Mouse (Mus musculus) limb, embryonic 12.5 days (tissue): ENCODE data around the gene Gm20388. TPM values are rescaled to one million over a fixed set of nuclear protein-coding genes. Genes with fewer than 3 reads are reported as not detected.
"Not testable (repeated sequence)": the region's sequence is repeated elsewhere in the genome, so short reads cannot be mapped to it uniquely, and the experiment has no call there.

Experiments
- ATAC-seq: fragments of 200-750 bp; cut with Nextera tagmentation; 2 replicates; pipeline ENCODE4 v1.8.0; 2017; ENCODE audit warnings: low read depth, moderate TSS enrichment; ENCODE audit not compliant: insufficient number of reproducible peaks, insufficient read depth, low FRiP score, low TSS enrichment
- H3K27ac ChIP-seq: fragments of 300-500 bp; sonication (generic); 2 replicates; pipeline ENCODE4 v1.5.1; 2016; ENCODE audit warnings: mild to moderate bottlenecking, moderate library complexity
- H3K27me3 ChIP-seq: fragments of 300-500 bp; sonication (generic); 2 replicates; pipeline ENCODE4 v1.6.1; 2016; ENCODE audit warnings: mild to moderate bottlenecking, moderate library complexity
- H3K36me3 ChIP-seq: fragments of 300-500 bp; sonication (generic); 2 replicates; pipeline ENCODE4 v1.6.1; 2016; ENCODE audit warnings: mild to moderate bottlenecking, moderate library complexity
- H3K4me1 ChIP-seq: fragments of 300-500 bp; sonication (generic); replicated peaks from 2 replicates; pipeline ENCODE4 v1.6.1; 2016
- H3K4me2 ChIP-seq: fragments of 300-500 bp; sonication (generic); 2 replicates; pipeline ENCODE4 v1.6.1; 2016; ENCODE audit warnings: mild to moderate bottlenecking, moderate library complexity
- H3K4me3 ChIP-seq: fragments of 300-500 bp; sonication (generic); replicated peaks from 2 replicates; pipeline ENCODE4 v1.5.1; 2016; ENCODE audit warnings: mild to moderate bottlenecking
- H3K9ac ChIP-seq: fragments of 300-500 bp; sonication (generic); replicated peaks from 2 replicates; pipeline ENCODE4 v1.6.1; 2016; ENCODE audit warnings: mild to moderate bottlenecking, moderate library complexity
- H3K9me3 ChIP-seq: fragments of 300-500 bp; sonication (generic); 2 replicates; pipeline ENCODE4 v1.6.1; 2016; ENCODE audit warnings: mild to moderate bottlenecking, moderate library complexity
- WGBS: fragments of 180-500 bp; shearing (Covaris S2); methylation state at CpG from one replicate; pipeline ENCODE4 v1.1.7; 2016; 5-methylcytosine and 5-hydroxymethylcytosine counted together
- polyA plus RNA-seq: library from polyadenylated mRNA; unstranded; fragments of >200 nt; fragmentation: Nextera tagmentation; extraction: Ambion mirVana; gene quantifications from 2 replicates; pipeline ENCODE4 v1.2.1, GENCODE M21; 2016

Gene Gm20388
- polyA plus RNA-seq, 1 experiment from 2014 or later = not detected

DNA sequence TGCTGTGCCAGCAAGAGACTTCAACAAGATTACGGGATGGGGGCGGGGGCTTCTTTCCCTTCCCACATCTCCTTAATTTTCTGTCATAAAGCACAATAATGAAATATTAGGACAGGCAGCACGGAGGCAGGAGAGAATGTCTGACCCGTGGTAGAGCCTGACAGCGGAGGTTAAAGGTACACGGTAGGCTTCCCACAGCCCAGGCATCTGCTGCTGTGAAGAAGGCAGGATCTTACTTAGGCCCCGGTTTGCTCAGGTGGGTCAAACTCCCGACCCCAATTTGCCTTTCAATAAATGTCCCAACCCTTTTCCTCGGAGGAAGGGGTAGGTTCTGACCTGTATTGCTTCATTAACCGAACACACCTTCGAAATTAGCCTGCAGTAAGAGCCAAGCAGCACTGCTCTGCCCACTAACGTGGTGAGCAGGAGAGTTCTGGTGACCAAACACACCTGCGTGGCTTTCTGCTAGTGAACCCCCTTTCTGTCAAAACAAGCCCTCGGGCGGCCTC is 3894.6 kb downstream of the Gm20388 start:
- H3K36me3 ChIP-seq = peaks cover 11% of the 10 kb centered on the region; the same call in 1 of the 2 replicates
- ATAC-seq = peak; percentile 13; the same call in 1 of the 2 replicates
- no peaks in the 10 kb centered on the region for H3K27me3 ChIP-seq
- WGBS = 15% methylated on average over 15 of the region's 15 CpGs
- peak overlapping the region; percentile 82 for H3K4me2 ChIP-seq
- H3K4me3 ChIP-seq = peak overlapping the region; percentile 73
- peaks cover 7% of the 10 kb centered on the region; the same call in 1 of the 2 replicates for H3K9me3 ChIP-seq
- H3K9ac ChIP-seq = peak overlapping the region; percentile 76
- peaks cover 24% of the 10 kb centered on the region for H3K4me1 ChIP-seq
- peak overlapping the region; percentile 71 for H3K27ac ChIP-seq

GRCm38 (mm10) chr8:123805718-123806373 is 3895.2 kb downstream of the Gm20388 start, which contains the start of gene Rab4a:
Rab4a (plus strand) TSS chr8:123805985.
- peaks cover 23% of the 10 kb centered on the region for H3K4me1 ChIP-seq
- H3K36me3 ChIP-seq = peaks cover 12% of the 10 kb centered on the region; the same call in 1 of the 2 replicates
- H3K27me3 ChIP-seq = no peaks in the 10 kb centered on the region
- H3K4me3 ChIP-seq = peak within 1 kb of the TSS; percentile 73
- H3K9me3 ChIP-seq = peaks cover 3% of the 10 kb centered on the region; the same call in 1 of the 2 replicates
- peak; percentile 94 for ATAC-seq
- H3K4me2 ChIP-seq = peak within 1 kb of the TSS; percentile 82
- H3K9ac ChIP-seq = peak within 1 kb of the TSS; percentile 76
- WGBS = under 1% methylated on average over 48 of the region's 48 CpGs
- peak within 1 kb of the TSS; percentile 81 for H3K27ac ChIP-seq

DNA sequence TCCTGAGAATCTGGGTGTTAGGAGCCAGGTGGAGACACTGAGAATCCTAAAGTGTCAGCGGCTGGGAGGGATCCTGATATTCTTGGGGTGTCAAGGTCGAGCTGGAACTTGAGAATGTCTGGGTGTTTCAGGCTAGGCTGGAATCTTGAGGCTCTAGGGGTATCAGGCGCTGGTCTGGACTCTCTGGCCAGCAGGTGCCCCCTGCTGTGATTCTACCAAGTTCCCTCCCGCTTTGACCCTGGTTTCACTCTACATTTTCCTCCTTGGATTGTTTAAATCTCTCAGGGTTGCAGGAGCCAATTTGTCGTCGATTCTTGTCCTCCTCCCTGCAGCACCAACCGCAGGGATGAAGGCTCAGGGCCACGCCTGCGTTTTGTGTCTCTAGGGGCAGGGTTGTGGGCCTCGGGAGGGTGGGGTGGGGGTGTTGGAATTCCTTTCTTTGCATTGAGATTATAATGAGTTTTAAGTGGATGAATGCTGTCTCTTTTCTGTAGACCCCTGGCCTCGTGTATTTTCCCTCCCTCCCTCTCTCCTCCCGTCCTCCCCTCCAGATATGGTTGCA is 3895.8 kb downstream of the Gm20388 start:
- H3K9me3 ChIP-seq = no peaks in the 10 kb centered on the region
- peak overlapping the region; percentile 82 for H3K4me2 ChIP-seq
- peaks cover 23% of the 10 kb centered on the region for H3K4me1 ChIP-seq
- H3K4me3 ChIP-seq = peak overlapping the region; percentile 73
- no peaks in the 10 kb centered on the region for H3K27me3 ChIP-seq
- H3K36me3 ChIP-seq = peaks cover 12% of the 10 kb centered on the region; the same call in 1 of the 2 replicates
- H3K27ac ChIP-seq = peak overlapping the region; percentile 81
- ATAC-seq = no peak
- H3K9ac ChIP-seq = peak overlapping the region; percentile 76
- WGBS = 3% methylated on average over 12 of the region's 12 CpGs

DNA sequence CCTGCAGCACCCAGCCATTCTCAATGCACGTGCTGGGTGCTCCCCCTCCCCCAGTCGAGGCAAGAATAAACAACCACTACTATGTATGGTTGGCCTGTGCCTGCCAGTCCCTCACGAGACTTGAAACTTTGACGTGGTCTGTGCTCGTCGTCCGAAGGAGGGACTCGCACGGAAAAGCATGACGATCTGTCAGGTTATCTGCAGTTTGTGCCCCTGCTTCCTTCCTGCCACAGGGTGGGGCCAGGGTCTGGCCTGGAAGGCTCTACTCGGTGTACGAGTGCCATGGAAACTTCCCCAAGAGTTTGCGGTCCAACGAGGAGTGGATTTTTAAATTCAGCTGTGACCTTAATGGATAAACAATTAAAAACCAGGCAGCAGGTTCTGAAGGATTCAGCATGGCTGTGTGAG is 3896.4 kb downstream of the Gm20388 start:
- Histone ChIP-seq H3K27me3 (no peaks in the 10 kb centered on the region), H3K9ac (peak overlapping the region; percentile 76; the same call in 1 of the 2 replicates), H3K4me3 (peak overlapping the region; percentile 73), H3K4me1 (peaks cover 23% of the 10 kb centered on the region), H3K4me2 (peak overlapping the region; percentile 82), H3K27ac (no peak overlapping the region), H3K36me3 (peaks cover 12% of the 10 kb centered on the region; the same call in 1 of the 2 replicates), H3K9me3 (no peaks in the 10 kb centered on the region)
- ATAC-seq = no peak
- WGBS = 17% methylated on average over 14 of the region's 14 CpGs

- H3K27me3 ChIP-seq = no peaks in the 10 kb centered on the region
- no peak overlapping the region for H3K27ac ChIP-seq
- peaks cover 27% of the 10 kb centered on the region for H3K4me1 ChIP-seq
- WGBS = 73% methylated on average over 6 of the region's 6 CpGs
- no peak overlapping the region for H3K9ac ChIP-seq
- H3K4me2 ChIP-seq = peak overlapping the region; percentile 82; the same call in 1 of the 2 replicates
- no peak for ATAC-seq
- H3K9me3 ChIP-seq = no peaks in the 10 kb centered on the region
- no peak overlapping the region; the same call in 1 of the 2 replicates for H3K4me3 ChIP-seq
- peaks cover 12% of the 10 kb centered on the region; the same call in 1 of the 2 replicates for H3K36me3 ChIP-seq
These were observed 3897.4 kb downstream of the Gm20388 start for GRCm38 (mm10) chr8:123807852-123808573.

DNA sequence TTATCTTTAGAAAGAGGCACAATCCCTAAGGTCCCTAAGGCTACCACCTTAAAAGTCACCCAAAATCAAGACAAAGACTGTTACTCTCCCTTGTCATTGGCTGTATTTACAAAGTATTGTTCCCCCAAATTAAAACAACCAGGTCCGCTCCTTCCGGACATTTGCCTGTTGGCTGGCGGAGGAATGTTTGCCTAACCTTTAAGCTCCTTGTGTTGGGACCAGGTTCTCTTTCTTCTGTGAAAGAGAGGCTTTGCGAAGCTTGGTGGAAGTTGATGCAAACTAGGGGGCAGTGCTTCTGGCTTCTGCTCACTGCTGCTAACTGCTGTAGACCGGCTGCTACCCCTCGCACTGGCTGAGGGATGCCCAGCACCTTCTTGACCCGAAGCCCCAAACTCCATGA is 3898.0 kb downstream of the Gm20388 start:
- no peak overlapping the region for H3K9ac ChIP-seq
- no peaks in the 10 kb centered on the region for H3K27me3 ChIP-seq
- H3K4me2 ChIP-seq = no peak overlapping the region
- no peaks in the 10 kb centered on the region for H3K9me3 ChIP-seq
- 83% methylated on average over 7 of the region's 7 CpGs for WGBS
- no peak overlapping the region for H3K4me3 ChIP-seq
- H3K27ac ChIP-seq = no peak overlapping the region
- peaks cover 33% of the 10 kb centered on the region for H3K4me1 ChIP-seq
- H3K36me3 ChIP-seq = peaks cover 12% of the 10 kb centered on the region; the same call in 1 of the 2 replicates
- no peak for ATAC-seq

GRCm38 (mm10) chr8:123809342-123809741 is 3898.7 kb downstream of the Gm20388 start:
- Histone ChIP-seq H3K36me3 (peaks cover 12% of the 10 kb centered on the region), H3K4me1 (peaks cover 39% of the 10 kb centered on the region)
- not testable (repeated sequence) for H3K27ac ChIP-seq, H3K9me3 ChIP-seq, H3K9ac ChIP-seq, H3K4me3 ChIP-seq, H3K4me2 ChIP-seq, H3K27me3 ChIP-seq, ATAC-seq
- 89% methylated on average over 4 of the region's 4 CpGs for WGBS

DNA sequence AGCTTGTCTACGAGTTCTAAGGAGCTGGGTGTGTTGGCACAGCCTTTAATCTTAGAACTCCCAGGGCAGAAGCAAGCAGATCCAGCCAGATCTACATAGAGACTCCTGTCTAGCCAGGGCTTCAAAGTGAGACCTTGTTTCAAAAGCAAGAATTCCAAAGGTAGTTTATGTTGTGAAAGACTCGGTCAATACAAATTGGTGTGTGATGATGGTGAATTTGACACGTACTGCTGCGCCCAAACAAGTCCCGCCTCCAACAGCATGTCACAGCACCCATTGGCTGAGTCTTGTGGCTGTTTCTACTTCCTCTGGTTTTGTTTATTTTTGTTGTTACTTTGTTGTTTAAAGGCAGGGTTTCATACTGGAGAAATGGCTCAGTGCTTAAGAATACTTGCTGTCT is 3901.6 kb downstream of the Gm20388 start:
- Histone ChIP-seq H3K27ac (no peak overlapping the region), H3K27me3 (no peaks in the 10 kb centered on the region), H3K9me3 (no peaks in the 10 kb centered on the region), H3K9ac (no peak overlapping the region), H3K4me1 (peaks cover 26% of the 10 kb centered on the region), H3K4me2 (no peak overlapping the region), H3K4me3 (no peak overlapping the region), H3K36me3 (peaks cover 27% of the 10 kb centered on the region)
- no peak for ATAC-seq
- 82% methylated on average over 5 of the region's 5 CpGs for WGBS

- peak overlapping the region; percentile 16 for H3K4me2 ChIP-seq
- H3K9me3 ChIP-seq = no peaks in the 10 kb centered on the region
- peaks cover 34% of the 10 kb centered on the region for H3K36me3 ChIP-seq
- WGBS = 60% methylated on average over 16 of the region's 16 CpGs
- H3K27ac ChIP-seq = peak overlapping the region; percentile 31; the same call in 1 of the 2 replicates
- ATAC-seq = no peak
- H3K4me1 ChIP-seq = peaks cover 19% of the 10 kb centered on the region
- H3K9ac ChIP-seq = no peak overlapping the region; the same call in 1 of the 2 replicates
- H3K4me3 ChIP-seq = no peak overlapping the region
- H3K27me3 ChIP-seq = no peaks in the 10 kb centered on the region
These were observed 3902.7 kb downstream of the Gm20388 start for GRCm38 (mm10) chr8:123813173-123813891.

GRCm38 (mm10) chr8:123813892-123814266 is 3903.2 kb downstream of the Gm20388 start:
- no peaks in the 10 kb centered on the region for H3K27me3 ChIP-seq
- no peak overlapping the region for H3K4me3 ChIP-seq
- H3K4me1 ChIP-seq = peaks cover 19% of the 10 kb centered on the region
- peak overlapping the region; percentile 16 for H3K4me2 ChIP-seq
- no peak for ATAC-seq
- H3K9ac ChIP-seq = no peak overlapping the region; the same call in 1 of the 2 replicates
- H3K9me3 ChIP-seq = no peaks in the 10 kb centered on the region
- 83% methylated on average over 4 of the region's 4 CpGs for WGBS
- 0 out of 2 replicates have a peak overlapping the region, but pooled peaks have one; percentile 31 for H3K27ac ChIP-seq
- peaks cover 31% of the 10 kb centered on the region for H3K36me3 ChIP-seq
